Mouse (Mus musculus) embryo, embryonic 11 days (tissue): ENCODE results near the gene Arnt.

Source experiments
- DNase-seq: peaks from one replicate; pipeline ENCODE4 v3.0.0-alpha.2; 2015

Gene Arnt

GRCm38 (mm10) chr3:95459381-95459780, 25.2 kb downstream of the Arnt start:
- no peak for DNase-seq

- DNase-seq: no peak
These were observed 29.7 kb downstream of the Arnt start for GRCm38 (mm10) chr3:95463852-95464251.

- DNase-seq: no peak
These were observed 44.8 kb downstream of the Arnt start for GRCm38 (mm10) chr3:95478966-95479365.

- no peak for DNase-seq
These were observed 52.2 kb downstream of the Arnt start for GRCm38 (mm10) chr3:95486421-95486820.

- no peak for DNase-seq
These were observed 54.5 kb downstream of the Arnt start for GRCm38 (mm10) chr3:95488679-95489078.

GRCm38 (mm10) chr3:95490238-95490637, 56.0 kb downstream of the Arnt start:
- DNase-seq: no peak

GRCm38 (mm10) chr3:95494342-95494741, 60.2 kb downstream of the Arnt start:
- peak; percentile 65 for DNase-seq

- no peak for DNase-seq
These were observed 64.0 kb downstream of the Arnt start for GRCm38 (mm10) chr3:95498229-95498628.

- no peak for DNase-seq
These were observed 64.8 kb downstream of the Arnt start, which contains the start of gene Ctsk for GRCm38 (mm10) chr3:95499024-95499423. Gene Ctsk (plus strand): TSS chr3:95499256.

- peak; percentile 55 for DNase-seq
These were observed 65.4 kb downstream of the Arnt start for GRCm38 (mm10) chr3:95499496-95500140.

GRCm38 (mm10) chr3:95502312-95502711, 68.1 kb downstream of the Arnt start:
- DNase-seq: no peak

GRCm38 (mm10) chr3:95509348-95509747, 75.2 kb downstream of the Arnt start:
- DNase-seq: no peak

- no peak for DNase-seq
These were observed 77.5 kb downstream of the Arnt start for GRCm38 (mm10) chr3:95511611-95512180.

GRCm38 (mm10) chr3:95516614-95517041, 82.4 kb downstream of the Arnt start:
- no peak for DNase-seq

GRCm38 (mm10) chr3:95517493-95517898, 83.3 kb downstream of the Arnt start:
- DNase-seq: peak; percentile 77

GRCm38 (mm10) chr3:95518891-95519290, 84.7 kb downstream of the Arnt start:
- DNase-seq: no peak

GRCm38 (mm10) chr3:95519315-95519714, 85.1 kb downstream of the Arnt start:
- no peak for DNase-seq

- no peak for DNase-seq
These were observed 85.9 kb downstream of the Arnt start for GRCm38 (mm10) chr3:95520100-95520499.

- no peak for DNase-seq
These were observed 87.0 kb downstream of the Arnt start for GRCm38 (mm10) chr3:95521168-95521567.

GRCm38 (mm10) chr3:95523662-95524061, 89.5 kb downstream of the Arnt start:
- no peak for DNase-seq

- no peak for DNase-seq
These were observed 90.5 kb downstream of the Arnt start for GRCm38 (mm10) chr3:95524673-95525072.

- DNase-seq: no peak
These were observed 91.9 kb downstream of the Arnt start for GRCm38 (mm10) chr3:95526111-95526510.

GRCm38 (mm10) chr3:95526622-95527211, 92.5 kb downstream of the Arnt start, which contains the start of gene Ctss:
Gene Ctss (plus strand): TSS chr3:95526786.
- DNase-seq: no peak

GRCm38 (mm10) chr3:95529814-95530213, 95.6 kb downstream of the Arnt start:
- no peak for DNase-seq
